Comparison of ENCODE assay signal across 8 mouse cellular contexts in the genomic region with DNA sequence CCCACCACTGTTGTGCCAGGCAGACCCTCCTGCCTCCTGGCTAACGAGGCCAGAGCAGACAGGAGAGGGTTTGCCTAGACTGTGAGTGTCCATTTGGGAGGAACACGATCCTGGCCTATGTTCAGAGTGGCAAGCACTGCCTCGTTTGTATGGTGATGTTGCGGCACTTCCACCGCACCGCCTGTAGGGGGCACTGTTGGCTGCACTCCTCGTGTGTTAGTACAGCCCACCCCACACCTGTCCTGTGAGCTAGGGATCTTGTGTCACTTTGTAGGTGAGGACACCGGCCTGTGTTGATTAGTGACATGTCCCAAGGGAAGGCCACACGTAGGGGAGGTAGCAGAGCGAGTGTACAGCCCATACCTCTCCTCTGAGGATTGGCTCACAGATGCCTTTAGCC. TPM values are rescaled to one million over a fixed set of nuclear protein-coding genes. Genes with fewer than 3 reads are reported as not detected.
DNase-seq lines count a peak whose midpoint lies in the region; ATAC-seq and TF ChIP-seq lines count a peak whose summit lies in the region.

No protein-coding gene starts in this region.

- no peak overlapping the region for H3K4me3 ChIP-seq in forebrain, embryonic 11.5 days (ENCODE audit: low read depth, low read length)
- no peak overlapping the region for H3K4me3 ChIP-seq in forebrain, embryonic 10.5 days
- H3K4me3 ChIP-seq in lung, adult 2 months (replicated peaks; ENCODE audit: extremely low read depth, low read depth, low read length) = no peak overlapping the region
- no peak overlapping the region for H3K4me3 ChIP-seq in bone marrow, adult 2 months (replicated peaks; ENCODE audit: control insufficient read depth, low read depth, low read length)

- 53% methylated on average over 10 of the region's 10 CpGs for WGBS in forebrain, embryonic 11.5 days
- 56% methylated on average over 10 of the region's 10 CpGs for WGBS in forebrain, embryonic 10.5 days
- WGBS in lung, adult 2 months = 60% methylated on average over 10 of the region's 10 CpGs
- 69% methylated on average over 10 of the region's 10 CpGs for WGBS in bone marrow, adult 2 months

- H3K9ac ChIP-seq in forebrain, embryonic 11.5 days (ENCODE audit: low read length) = no peak overlapping the region

- DNase-seq in forebrain, embryonic 11.5 days (ENCODE audit: low spot score) = peak; percentile 79
- DNase-seq in forebrain, embryonic 10.5 days (ENCODE audit: extremely low spot score, low spot score) = no peak
- DNase-seq in lung, adult 2 months = no peak
- no peak for DNase-seq in lung, postnatal 25 days (ENCODE audit: low spot score)
- DNase-seq in retina, postnatal 1 day = peak; percentile 27
- DNase-seq in kidney, adult 9 months = no peak

- no peak overlapping the region for H3K4me2 ChIP-seq in forebrain, embryonic 11.5 days (ENCODE audit: low read depth, low read length, severe bottlenecking)

- ATAC-seq in forebrain, embryonic 11.5 days (replicated peaks; ENCODE audit: low FRiP score) = no peak
- ATAC-seq in inflammation-experienced regulatory T-cells, adult 6 months = no peak

- H3K36me3 ChIP-seq in forebrain, embryonic 11.5 days (ENCODE audit: control insufficient read depth, insufficient read depth, low read length) = peaks cover 7% of the 10 kb centered on the region
- H3K36me3 ChIP-seq in forebrain, embryonic 10.5 days (replicated peaks) = peaks cover 98% of the 10 kb centered on the region

- no peak for TF ChIP-seq POLR2A in lung, adult 2 months (IDR thresholded peaks at IDR 0.05; ENCODE audit: borderline replicate concordance, extremely low read depth, low read depth, low read length)
- TF ChIP-seq POLR2A in bone marrow, adult 2 months (IDR thresholded peaks at IDR 0.05; ENCODE audit: borderline replicate concordance, control insufficient read depth, low read depth, low read length) = 0 out of 2 replicates have a peak, but pooled peaks have one; percentile 5

- peak; percentile 60 for TF ChIP-seq CTCF in lung, adult 2 months (IDR thresholded peaks at IDR 0.05; ENCODE audit: insufficient read depth, low read length)
- peak; percentile 79 for TF ChIP-seq CTCF in bone marrow, adult 2 months (IDR thresholded peaks at IDR 0.05; ENCODE audit: control insufficient read depth, insufficient read depth, low read length)

- no peaks in the 10 kb centered on the region for H3K4me1 ChIP-seq in forebrain, embryonic 11.5 days (replicated peaks; ENCODE audit: control insufficient read depth, insufficient read depth, low read length)
- H3K4me1 ChIP-seq in forebrain, embryonic 10.5 days = 0 out of 2 replicates have a peak, but pooled peaks cover 8% of the 10 kb centered on the region
- H3K4me1 ChIP-seq in lung, adult 2 months (ENCODE audit: control insufficient read depth, insufficient read depth, low read length) = no peaks in the 10 kb centered on the region
- H3K4me1 ChIP-seq in bone marrow, adult 2 months (ENCODE audit: control insufficient read depth, insufficient read depth, low read length) = no peaks in the 10 kb centered on the region; the same call in 1 of the 2 replicates

- no peaks in the 10 kb centered on the region for H3K27me3 ChIP-seq in forebrain, embryonic 11.5 days (ENCODE audit: control insufficient read depth, insufficient read depth, low read length)
- H3K27me3 ChIP-seq in forebrain, embryonic 10.5 days (ENCODE audit: poor library complexity, severe bottlenecking) = no peaks in the 10 kb centered on the region

- no peak overlapping the region for H3K27ac ChIP-seq in forebrain, embryonic 11.5 days (ENCODE audit: low read depth, low read length)
- H3K27ac ChIP-seq in forebrain, embryonic 10.5 days = no peak overlapping the region
- no peak overlapping the region for H3K27ac ChIP-seq in bone marrow, adult 2 months (ENCODE audit: control insufficient read depth, insufficient read depth, low read depth, low read length, poor library complexity)

- no peaks in the 10 kb centered on the region for H3K9me3 ChIP-seq in forebrain, embryonic 11.5 days (ENCODE audit: control insufficient read depth, low read length)
- H3K9me3 ChIP-seq in forebrain, embryonic 10.5 days = no peaks in the 10 kb centered on the region; the same call in 1 of the 2 replicates

RNA-seq across cellular contexts. Expression of a gene that starts 11.4 kb away (rescaled TPM):
- 24.6 and 28.2 TPM in 2 replicates for polyA plus RNA-seq in forebrain, embryonic 11.5 days (2014; fragmentation: Nextera tagmentation; extraction: Ambion mirVana)
- polyA plus RNA-seq in forebrain, embryonic 10.5 days (2016; fragmentation: Nextera tagmentation; extraction: Ambion mirVana) = 36.2 and 38.4 TPM in 2 replicates
- polyA plus RNA-seq in lung, adult 2 months (2012; rRNA removed) = 10.0 and 10.3 TPM in 2 replicates
- polyA plus RNA-seq in bone marrow, adult 2 months (2011; ENCODE audit: insufficient read depth, insufficient read length, low replicate concordance, missing spikeins) = 6.8 and 21.3 TPM in 2 replicates
- polyA plus RNA-seq in inflammation-experienced regulatory T-cells, adult 6 months (2017; shearing (Covaris generic)) = 10 to 100 TPM; 11.6 to 18.9 (median 11.9) TPM

Comparison
In these comparisons a context has a peak if more than half of its experiments do, and no peak if none do; other contexts are left out.
1. DNase-seq: peak in forebrain, embryonic 11.5 days (single experiment) and retina, postnatal 1 day (single experiment); none in forebrain, embryonic 10.5 days (single experiment), lung, adult 2 months (single experiment), lung, postnatal 25 days (single experiment) and kidney, adult 9 months (single experiment).